Mouse (Mus musculus): ENCODE measurements around the gene Ak9.

The Ak9 gene

GRCm38 (mm10) chr10:41450780-41451522 lies 147.2 kb downstream of the Ak9 start:
- peak; percentile 29 for DNase-seq (ENCODE audit: low read depth, low spot score)

GRCm38 (mm10) chr10:41451656-41452055 lies 147.9 kb downstream of the Ak9 start:
- DNase-seq (ENCODE audit: low read depth, low spot score), result no peak

- DNase-seq (ENCODE audit: low read depth, low spot score), result peak; percentile 27
Measured at GRCm38 (mm10) chr10:41452791-41453190, 149.0 kb downstream of the Ak9 start.

GRCm38 (mm10) chr10:41459990-41460389 lies 156.2 kb downstream of the Ak9 start:
- no peak for DNase-seq (ENCODE audit: low read depth, low spot score)

GRCm38 (mm10) chr10:41460501-41460900 lies 156.7 kb downstream of the Ak9 start:
- DNase-seq (ENCODE audit: low read depth, low spot score), result no peak

GRCm38 (mm10) chr10:41461057-41461722 lies 157.4 kb downstream of the Ak9 start:
- DNase-seq (ENCODE audit: low read depth, low spot score), result no peak

GRCm38 (mm10) chr10:41464401-41464955 lies 160.7 kb downstream of the Ak9 start:
- no peak for DNase-seq (ENCODE audit: low read depth, low spot score)

- no peak for DNase-seq (ENCODE audit: low read depth, low spot score)
Measured at GRCm38 (mm10) chr10:41467325-41467724, 163.5 kb downstream of the Ak9 start.

GRCm38 (mm10) chr10:41470693-41471092 lies 166.9 kb downstream of the Ak9 start:
- no peak for DNase-seq (ENCODE audit: low read depth, low spot score)

- DNase-seq (ENCODE audit: low read depth, low spot score), result no peak
Measured at GRCm38 (mm10) chr10:41472534-41472933, 168.8 kb downstream of the Ak9 start.

GRCm38 (mm10) chr10:41472962-41473481 lies 169.2 kb downstream of the Ak9 start:
- DNase-seq (ENCODE audit: low read depth, low spot score), result no peak

- DNase-seq (ENCODE audit: low read depth, low spot score), result no peak
Measured at GRCm38 (mm10) chr10:41473782-41474468, 170.1 kb downstream of the Ak9 start.

- DNase-seq (ENCODE audit: low read depth, low spot score), result peak; percentile 41
Measured at GRCm38 (mm10) chr10:41474981-41475391, 171.2 kb downstream of the Ak9 start.

GRCm38 (mm10) chr10:41476171-41477017 lies 172.6 kb downstream of the Ak9 start, which contains the start of gene Mical1:
Gene Mical1, plus strand, starts transcription at chr10:41476314.
- peak; percentile 57 for DNase-seq (ENCODE audit: low read depth, low spot score)

GRCm38 (mm10) chr10:41477018-41477277 lies 173.2 kb downstream of the Ak9 start:
- DNase-seq (ENCODE audit: low read depth, low spot score), result no peak

GRCm38 (mm10) chr10:41477278-41478181 lies 173.8 kb downstream of the Ak9 start:
- DNase-seq (ENCODE audit: low read depth, low spot score), result peak; percentile 87

- no peak for DNase-seq (ENCODE audit: low read depth, low spot score)
Measured at GRCm38 (mm10) chr10:41479961-41480360, 176.2 kb downstream of the Ak9 start.

GRCm38 (mm10) chr10:41480938-41481880 lies 177.4 kb downstream of the Ak9 start:
- DNase-seq (ENCODE audit: low read depth, low spot score), result no peak

- DNase-seq (ENCODE audit: low read depth, low spot score), result no peak
Measured at GRCm38 (mm10) chr10:41482446-41482845, 178.7 kb downstream of the Ak9 start.

Measured in 3T3-L1 (cell line).